Mouse (Mus musculus) heart, embryonic 11.5 days (tissue): ENCODE results near the gene H2-Eb2. TPM values are rescaled to one million over a fixed set of nuclear protein-coding genes. Genes with fewer than 3 reads are reported as not detected.

ENCODE experiments used
- ATAC-seq: fragments of 200-750 bp; cut with Nextera tagmentation; replicated peaks from 2 replicates; pipeline ENCODE4 v1.8.0; 2017; ENCODE audit warnings: moderate library complexity; ENCODE audit not compliant: insufficient number of reproducible peaks, low FRiP score, low TSS enrichment
- H3K27ac ChIP-seq: fragments of 300-500 bp; sonication (generic); 2 replicates; pipeline ENCODE4 v1.5.1; 2014; ENCODE audit warnings: mild to moderate bottlenecking, low read depth, low read length
- H3K27me3 ChIP-seq: fragments of 300-500 bp; sonication (generic); 2 replicates; pipeline ENCODE4 v1.6.1; 2014; ENCODE audit warnings: mild to moderate bottlenecking, low read length, mixed read lengths; ENCODE audit not compliant: control insufficient read depth, insufficient read depth
- H3K36me3 ChIP-seq: fragments of 300-500 bp; sonication (generic); 2 replicates; pipeline ENCODE4 v1.6.1; 2014; ENCODE audit warnings: mild to moderate bottlenecking, low read length, moderate library complexity, mixed read lengths; ENCODE audit not compliant: control insufficient read depth, insufficient read depth
- H3K4me1 ChIP-seq: fragments of 300-500 bp; sonication (generic); 2 replicates; pipeline ENCODE4 v1.6.1; 2014; ENCODE audit warnings: low read length; ENCODE audit not compliant: control insufficient read depth, insufficient read depth
- H3K4me2 ChIP-seq: fragments of 300-500 bp; sonication (generic); 2 replicates; pipeline ENCODE4 v1.6.1; 2014; ENCODE audit warnings: mild to moderate bottlenecking, moderate library complexity
- H3K4me3 ChIP-seq: fragments of 300-500 bp; sonication (generic); 2 replicates; pipeline ENCODE4 v1.5.1; 2014; ENCODE audit warnings: low read depth, low read length
- H3K9ac ChIP-seq: fragments of 300-500 bp; sonication (generic); 2 replicates; pipeline ENCODE4 v1.6.1; 2014; ENCODE audit warnings: mild to moderate bottlenecking, low read depth, low read length, moderate library complexity
- H3K9me3 ChIP-seq: fragments of 300-500 bp; sonication (generic); replicated peaks from 2 replicates; pipeline ENCODE4 v1.6.1; 2016; ENCODE audit warnings: low read length; ENCODE audit not compliant: control insufficient read depth
- WGBS: fragments of 180-500 bp; shearing (Covaris S2); extraction: QIAGEN DNeasy Blood & Tissue Kit; methylation state at CpG from one replicate; pipeline ENCODE4 v1.1.7; 2014; ENCODE audit not compliant: insufficient replicate concordance; 5-methylcytosine and 5-hydroxymethylcytosine counted together
- polyA plus RNA-seq: library from polyadenylated mRNA; unstranded; fragments of >200 nt; fragmentation: Nextera tagmentation; extraction: Ambion mirVana; gene quantifications from 2 replicates; pipeline ENCODE4 v1.2.1, GENCODE M21; 2014

H2-Eb2 gene
- polyA plus RNA-seq, 1 experiment from 2014 or later: not detected

DNA sequence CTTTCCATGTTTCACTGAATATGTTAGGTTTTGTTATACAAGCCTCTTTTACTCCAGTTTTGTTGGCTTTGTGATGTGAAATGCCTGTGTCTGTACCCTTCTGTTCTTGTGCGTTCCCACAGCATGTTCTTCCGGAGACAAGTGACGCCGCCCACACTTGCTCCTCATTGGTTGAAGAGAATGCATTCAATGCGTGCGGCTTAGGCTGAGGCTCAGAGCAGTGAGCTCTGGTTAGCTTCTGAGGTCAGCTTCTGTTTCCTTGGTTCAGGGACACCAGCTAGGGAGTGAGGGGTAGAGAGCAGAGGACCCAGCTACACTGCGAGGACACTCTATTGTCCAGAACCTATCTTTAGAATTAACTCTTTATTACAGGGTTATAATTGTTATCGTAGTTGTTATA lies 33.9 kb upstream of the H2-Eb2 start:
- no peaks in the 10 kb centered on the region for H3K4me1 ChIP-seq
- peaks cover under 1% of the 10 kb centered on the region; the same call in 1 of the 2 replicates for H3K27me3 ChIP-seq
- no peaks in the 10 kb centered on the region for H3K9me3 ChIP-seq
- 16% methylated on average over 8 of the region's 8 CpGs for WGBS
- H3K4me2 ChIP-seq: no peak overlapping the region
- no peak for ATAC-seq
- no peaks in the 10 kb centered on the region for H3K36me3 ChIP-seq
- no peak overlapping the region for H3K4me3 ChIP-seq
- H3K27ac ChIP-seq: no peak overlapping the region
- H3K9ac ChIP-seq: no peak overlapping the region

DNA sequence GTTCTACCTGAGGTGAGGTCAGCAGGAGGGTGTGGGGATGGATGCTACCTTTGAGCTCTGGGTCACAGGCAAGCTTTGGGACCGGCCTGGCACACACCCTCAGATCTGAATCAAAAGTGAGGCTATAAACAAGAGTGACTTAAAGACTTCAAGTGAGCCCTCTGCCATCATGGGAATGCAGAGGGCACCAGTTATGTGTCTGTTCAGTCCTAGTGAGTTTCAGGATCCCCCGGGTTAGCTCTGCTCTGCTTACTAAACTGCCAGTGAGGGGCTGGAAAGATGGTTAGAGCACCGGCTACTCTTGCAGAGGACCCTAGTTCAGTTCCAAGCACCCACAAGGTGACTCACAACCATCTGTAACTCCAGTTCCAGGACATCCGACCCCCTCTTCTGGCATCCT lies 32.9 kb upstream of the H2-Eb2 start:
- H3K4me2 ChIP-seq: no peak overlapping the region
- H3K4me1 ChIP-seq: no peaks in the 10 kb centered on the region
- H3K9me3 ChIP-seq: no peaks in the 10 kb centered on the region
- ATAC-seq: no peak
- no peak overlapping the region for H3K27ac ChIP-seq
- 86% methylated on average over 4 of the region's 4 CpGs for WGBS
- H3K4me3 ChIP-seq: no peak overlapping the region
- no peak overlapping the region for H3K9ac ChIP-seq
- no peaks in the 10 kb centered on the region for H3K36me3 ChIP-seq
- peaks cover 3% of the 10 kb centered on the region; the same call in 1 of the 2 replicates for H3K27me3 ChIP-seq

- no peak for ATAC-seq
- Histone ChIP-seq H3K4me1 (no peaks in the 10 kb centered on the region), H3K36me3 (no peaks in the 10 kb centered on the region), H3K4me3 (no peak overlapping the region), H3K4me2 (no peak overlapping the region), H3K27ac (no peak overlapping the region), H3K9me3 (no peaks in the 10 kb centered on the region), H3K9ac (no peak overlapping the region), H3K27me3 (peaks cover 5% of the 10 kb centered on the region)
- 37% methylated on average over 2 of the region's 2 CpGs for WGBS
These were observed 31.9 kb upstream of the H2-Eb2 start for GRCm38 (mm10) chr17:34293533-34293932.

DNA sequence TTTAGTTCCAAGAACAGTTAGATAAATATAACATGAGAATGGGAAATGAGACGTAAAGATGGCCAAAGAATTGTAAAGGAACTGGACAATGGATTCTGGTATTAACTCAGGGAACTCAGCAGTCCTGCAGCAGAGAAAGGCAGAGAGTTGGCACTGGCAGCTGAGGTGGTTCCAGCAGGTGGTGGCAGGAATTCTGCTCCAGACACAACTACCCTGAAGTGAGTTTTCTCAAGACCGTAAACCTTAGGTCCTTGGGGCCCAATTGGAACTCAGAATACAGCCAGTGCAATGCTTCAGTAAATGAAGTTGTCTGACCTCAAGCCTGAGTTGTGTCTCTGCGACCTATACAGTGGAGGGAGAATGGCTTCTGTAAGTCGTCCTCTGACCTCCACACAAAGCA lies 31.2 kb upstream of the H2-Eb2 start:
- Histone ChIP-seq H3K27ac (no peak overlapping the region), H3K9ac (no peak overlapping the region), H3K4me3 (no peak overlapping the region), H3K27me3 (peaks cover 6% of the 10 kb centered on the region), H3K36me3 (no peaks in the 10 kb centered on the region), H3K9me3 (no peaks in the 10 kb centered on the region), H3K4me1 (no peaks in the 10 kb centered on the region), H3K4me2 (no peak overlapping the region)
- WGBS: 63% methylated on average over 4 of the region's 4 CpGs
- ATAC-seq: no peak

- H3K9ac ChIP-seq: no peak overlapping the region
- no peak for ATAC-seq
- H3K4me1 ChIP-seq: no peaks in the 10 kb centered on the region
- H3K4me2 ChIP-seq: no peak overlapping the region
- H3K9me3 ChIP-seq: no peaks in the 10 kb centered on the region
- H3K27ac ChIP-seq: no peak overlapping the region
- no peaks in the 10 kb centered on the region for H3K36me3 ChIP-seq
- H3K4me3 ChIP-seq: no peak overlapping the region
- H3K27me3 ChIP-seq: peaks cover 6% of the 10 kb centered on the region
These were observed 30.2 kb upstream of the H2-Eb2 start for GRCm38 (mm10) chr17:34295307-34295706.

DNA sequence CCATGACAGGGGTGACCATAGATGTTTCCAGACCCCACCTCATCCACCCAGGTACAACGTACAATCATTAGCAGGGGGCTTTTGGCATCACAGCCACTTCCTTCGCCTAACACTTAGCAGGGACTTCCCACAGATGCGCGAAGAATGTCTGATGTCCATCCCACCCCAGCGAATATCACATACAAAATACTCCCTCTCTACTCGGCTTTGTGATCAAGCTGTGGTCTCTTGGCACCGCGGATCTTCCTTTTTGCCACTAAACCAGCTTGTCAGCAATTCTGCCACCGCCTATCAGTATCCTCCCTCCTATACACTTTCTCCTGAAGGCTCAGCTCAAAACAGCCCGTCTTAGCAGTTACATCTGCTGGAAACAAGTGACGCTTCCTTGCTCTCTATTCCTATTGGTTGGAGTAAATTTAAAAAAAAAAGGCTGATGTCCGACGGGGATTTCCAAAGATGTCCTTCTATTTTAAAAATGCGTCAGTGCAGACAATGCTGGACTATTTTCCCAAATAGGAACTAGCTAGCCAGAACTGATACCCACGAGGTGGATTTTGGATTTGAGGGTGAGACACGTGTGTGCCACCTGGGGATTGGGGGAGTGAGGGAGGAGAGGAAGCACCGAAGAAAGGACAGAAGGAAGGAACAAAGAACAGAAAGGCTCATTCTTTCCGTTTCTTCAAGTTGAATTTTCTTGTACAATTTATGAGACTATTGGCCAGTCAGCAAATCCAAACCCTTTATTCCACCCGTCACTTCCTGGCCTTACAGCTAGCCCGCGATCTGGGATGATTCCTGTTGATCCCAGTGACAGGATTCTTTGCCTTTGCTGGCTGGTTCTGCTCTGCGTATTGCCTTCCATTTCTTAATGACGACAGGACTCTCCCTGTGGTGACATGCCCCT lies 29.3 kb upstream of the H2-Eb2 start:
- Histone ChIP-seq H3K4me2 (peak overlapping the region; percentile 59), H3K9ac (no peak overlapping the region), H3K36me3 (no peaks in the 10 kb centered on the region), H3K4me1 (no peaks in the 10 kb centered on the region), H3K4me3 (peak overlapping the region; percentile 26), H3K9me3 (no peaks in the 10 kb centered on the region), H3K27ac (no peak overlapping the region), H3K27me3 (peaks cover 6% of the 10 kb centered on the region)
- ATAC-seq: no peak
- WGBS: 25% methylated on average over 23 of the region's 23 CpGs

GRCm38 (mm10) chr17:34299356-34299755 lies 26.1 kb upstream of the H2-Eb2 start:
- Histone ChIP-seq H3K9ac (no peak overlapping the region), H3K27me3 (peaks cover 6% of the 10 kb centered on the region), H3K9me3 (no peaks in the 10 kb centered on the region), H3K27ac (no peak overlapping the region), H3K4me1 (no peaks in the 10 kb centered on the region), H3K4me3 (no peak overlapping the region), H3K4me2 (no peak overlapping the region), H3K36me3 (no peaks in the 10 kb centered on the region)
- 58% methylated on average over 3 of the region's 3 CpGs for whole genome bisulfite sequencing
- no peak for ATAC-seq

- Histone ChIP-seq H3K4me2 (no peak overlapping the region), H3K4me1 (no peaks in the 10 kb centered on the region), H3K4me3 (no peak overlapping the region), H3K27ac (no peak overlapping the region), H3K9ac (no peak overlapping the region), H3K9me3 (no peaks in the 10 kb centered on the region), H3K27me3 (peaks cover 6% of the 10 kb centered on the region), H3K36me3 (no peaks in the 10 kb centered on the region)
- ATAC-seq: no peak
- WGBS: 83% methylated on average over 8 of the region's 8 CpGs
These were observed 25.4 kb upstream of the H2-Eb2 start for GRCm38 (mm10) chr17:34300071-34300470.
